Mouse (Mus musculus): ENCODE results near the gene Mup18. TPM values are rescaled to one million over a fixed set of nuclear protein-coding genes. Genes with fewer than 3 reads are reported as not detected.
"Not testable (repeated sequence)": the region's sequence is repeated elsewhere in the genome, so short reads cannot be mapped to it uniquely, and the experiment has no call there.

Mup18 gene
- polyA plus RNA-seq (2015; fragmentation: Nextera tagmentation; extraction: Ambion mirVana): not detected in 2 replicates

DNA sequence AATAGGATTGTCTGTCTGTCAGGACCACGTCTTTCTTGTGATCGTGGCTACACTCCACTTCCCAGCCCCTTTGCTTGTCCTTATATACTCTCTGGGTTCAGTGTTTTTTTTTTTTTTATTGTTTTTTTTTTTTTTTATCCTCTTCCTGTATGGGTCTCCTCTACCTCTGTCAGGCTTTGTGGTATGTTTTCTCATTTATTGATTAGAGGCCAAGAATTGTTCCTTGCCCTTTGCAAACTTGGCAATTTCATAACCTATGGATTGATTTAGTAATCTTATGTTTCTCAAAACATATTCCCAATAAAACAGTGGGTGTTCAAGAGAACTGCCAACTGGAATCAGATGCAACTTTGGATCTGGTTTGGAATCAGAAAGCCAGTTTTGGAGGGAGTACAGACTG is at the start of gene Mup18:
Mup18 (minus strand) TSS at position 101 of the 400 bp plus-strand sequence.
- H3K4me2 ChIP-seq; H3K4me1 ChIP-seq; H3K4me3 ChIP-seq; H3K27ac ChIP-seq (replicated peaks); ATAC-seq (ENCODE audit: extremely low read depth, insufficient number of reproducible peaks, low FRiP score, low TSS enrichment); H3K36me3 ChIP-seq; H3K9ac ChIP-seq; H3K9me3 ChIP-seq; H3K27me3 ChIP-seq (replicated peaks): not testable (repeated sequence)
- 82% methylated on average over 2 of the region's 2 CpGs for WGBS

DNA sequence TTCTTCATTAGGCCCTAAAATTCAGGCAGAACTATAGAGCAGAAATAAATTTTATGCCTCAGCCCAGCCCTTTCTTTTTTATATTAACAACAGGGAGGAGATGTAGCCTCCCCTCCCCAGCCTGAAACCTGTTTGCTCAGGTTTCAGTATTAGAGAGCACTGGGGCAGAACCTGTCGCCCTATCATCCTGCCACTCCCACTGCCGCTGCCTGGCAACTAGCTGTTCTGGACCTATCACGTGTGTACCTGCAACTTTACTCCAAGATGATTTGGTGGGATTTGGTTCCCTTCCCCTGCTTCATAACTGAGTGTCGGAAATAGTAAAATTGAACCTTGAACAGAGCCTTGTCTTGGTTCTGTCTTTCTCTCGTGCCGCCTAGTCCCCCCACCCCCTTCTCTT is 40.4 kb upstream of the Mup18 start:
- not testable (repeated sequence) for H3K9me3 ChIP-seq; ATAC-seq (ENCODE audit: extremely low read depth, insufficient number of reproducible peaks, low FRiP score, low TSS enrichment); H3K9ac ChIP-seq; H3K27me3 ChIP-seq (replicated peaks); H3K4me2 ChIP-seq; H3K36me3 ChIP-seq; H3K4me3 ChIP-seq; H3K4me1 ChIP-seq; H3K27ac ChIP-seq (replicated peaks)
- WGBS: 83% methylated on average over 6 of the region's 6 CpGs

Other genes starting within 250 kb of the Mup18 start
- not detected in 2 replicates for gene Mup15, start 234.4 kb downstream of the Mup18 start, polyA plus RNA-seq (2015; fragmentation: Nextera tagmentation; extraction: Ambion mirVana)
- gene Mup16, start 154.6 kb downstream of the Mup18 start, polyA plus RNA-seq (2015; fragmentation: Nextera tagmentation; extraction: Ambion mirVana): not detected in 2 replicates
- not detected in 2 replicates for gene Mup17, start 78.3 kb downstream of the Mup18 start, polyA plus RNA-seq (2015; fragmentation: Nextera tagmentation; extraction: Ambion mirVana)
- gene Mup19, start 108.1 kb upstream of the Mup18 start, polyA plus RNA-seq (2015; fragmentation: Nextera tagmentation; extraction: Ambion mirVana): not detected in 2 replicates
- not detected in 2 replicates for gene Mup5, start 161.1 kb upstream of the Mup18 start, polyA plus RNA-seq (2015; fragmentation: Nextera tagmentation; extraction: Ambion mirVana)

Data from heart, embryonic 13.5 days (tissue).